Mouse (Mus musculus): ENCODE results near the gene Hpd. TPM values are rescaled to one million over a fixed set of nuclear protein-coding genes. Genes with fewer than 3 reads are reported as not detected.

Gene Hpd
- polyA plus RNA-seq, 1 experiment from 2014 or later: not detected

GRCm38 (mm10) chr5:123159446-123159845, 23.1 kb downstream of the Hpd start:
- Histone ChIP-seq H3K4me2 (ENCODE audit: low read depth, low read length, severe bottlenecking) (no peak overlapping the region), H3K4me3 (ENCODE audit: low read depth, low read length) (no peak overlapping the region), H3K27ac (ENCODE audit: low read depth, low read length) (no peak overlapping the region), H3K9ac (ENCODE audit: low read length) (no peak overlapping the region), H3K36me3 (ENCODE audit: control insufficient read depth, insufficient read depth, low read length) (peaks cover 29% of the 10 kb centered on the region), H3K9me3 (ENCODE audit: control insufficient read depth, low read length) (no peaks in the 10 kb centered on the region), H3K4me1 (replicated peaks; ENCODE audit: control insufficient read depth, insufficient read depth, low read length) (no peaks in the 10 kb centered on the region), H3K27me3 (ENCODE audit: control insufficient read depth, insufficient read depth, low read length) (no peaks in the 10 kb centered on the region)
- DNase-seq (ENCODE audit: low spot score) (no peak), ATAC-seq (replicated peaks; ENCODE audit: low FRiP score) (no peak)
- 93% methylated on average over 4 of the region's 4 CpGs for WGBS

- 90% methylated on average over 4 of the region's 4 CpGs for WGBS
- Histone ChIP-seq H3K36me3 (ENCODE audit: control insufficient read depth, insufficient read depth, low read length) (peaks cover 22% of the 10 kb centered on the region), H3K27me3 (ENCODE audit: control insufficient read depth, insufficient read depth, low read length) (no peaks in the 10 kb centered on the region), H3K9ac (ENCODE audit: low read length) (no peak overlapping the region), H3K4me3 (ENCODE audit: low read depth, low read length) (no peak overlapping the region), H3K9me3 (ENCODE audit: control insufficient read depth, low read length) (no peaks in the 10 kb centered on the region), H3K4me1 (replicated peaks; ENCODE audit: control insufficient read depth, insufficient read depth, low read length) (no peaks in the 10 kb centered on the region), H3K4me2 (ENCODE audit: low read depth, low read length, severe bottlenecking) (no peak overlapping the region), H3K27ac (ENCODE audit: low read depth, low read length) (no peak overlapping the region)
- no peak for ATAC-seq (replicated peaks; ENCODE audit: low FRiP score)
- DNase-seq (ENCODE audit: low spot score): no peak
Measured at GRCm38 (mm10) chr5:123157972-123158371, 24.6 kb downstream of the Hpd start.

DNA sequence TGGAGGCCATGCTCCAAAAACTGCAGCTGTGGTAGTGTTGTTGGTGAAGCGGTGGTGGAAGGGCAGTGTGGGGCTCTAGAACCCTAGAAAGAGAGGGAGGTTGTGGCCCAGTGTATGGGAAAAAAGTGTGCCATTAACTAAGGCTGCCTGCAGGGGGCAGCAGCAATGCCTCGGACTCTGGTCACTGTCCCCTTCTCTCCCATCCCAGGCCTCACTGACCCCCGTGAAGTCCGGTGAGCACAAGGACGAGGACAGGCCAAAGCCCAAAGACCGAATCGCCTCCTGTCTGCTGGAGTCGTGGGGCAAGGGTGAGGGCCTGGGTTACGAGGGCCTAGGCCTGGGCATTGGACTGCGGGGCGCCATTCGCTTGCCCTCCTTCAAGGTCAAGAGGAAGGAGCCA, 25.8 kb downstream of the Hpd start:
- 86% methylated on average over 12 of the region's 12 CpGs for WGBS
- H3K36me3 ChIP-seq (ENCODE audit: control insufficient read depth, insufficient read depth, low read length): peaks cover 30% of the 10 kb centered on the region

GRCm38 (mm10) chr5:123155425-123155824, 27.1 kb downstream of the Hpd start:
- peak; percentile 24; the same call in 1 of the 2 replicates for ATAC-seq (replicated peaks; ENCODE audit: low FRiP score)
- H3K36me3 ChIP-seq (ENCODE audit: control insufficient read depth, insufficient read depth, low read length): peaks cover 28% of the 10 kb centered on the region
- WGBS: 56% methylated on average over 7 of the region's 7 CpGs

More for the DNA sequence above, 25.8 kb downstream of the Hpd start:
- DNase-seq (ENCODE audit: low spot score) (no peak), ATAC-seq (replicated peaks; ENCODE audit: low FRiP score) (no peak)
- no peaks in the 10 kb centered on the region for H3K27me3 ChIP-seq (ENCODE audit: control insufficient read depth, insufficient read depth, low read length)
- H3K27ac ChIP-seq (ENCODE audit: low read depth, low read length): no peak overlapping the region
- no peaks in the 10 kb centered on the region for H3K9me3 ChIP-seq (ENCODE audit: control insufficient read depth, low read length)
- no peak overlapping the region for H3K4me2 ChIP-seq (ENCODE audit: low read depth, low read length, severe bottlenecking)
- no peak overlapping the region for H3K9ac ChIP-seq (ENCODE audit: low read length)
- H3K4me1 ChIP-seq (replicated peaks; ENCODE audit: control insufficient read depth, insufficient read depth, low read length): no peaks in the 10 kb centered on the region
- no peak overlapping the region for H3K4me3 ChIP-seq (ENCODE audit: low read depth, low read length)

DNA sequence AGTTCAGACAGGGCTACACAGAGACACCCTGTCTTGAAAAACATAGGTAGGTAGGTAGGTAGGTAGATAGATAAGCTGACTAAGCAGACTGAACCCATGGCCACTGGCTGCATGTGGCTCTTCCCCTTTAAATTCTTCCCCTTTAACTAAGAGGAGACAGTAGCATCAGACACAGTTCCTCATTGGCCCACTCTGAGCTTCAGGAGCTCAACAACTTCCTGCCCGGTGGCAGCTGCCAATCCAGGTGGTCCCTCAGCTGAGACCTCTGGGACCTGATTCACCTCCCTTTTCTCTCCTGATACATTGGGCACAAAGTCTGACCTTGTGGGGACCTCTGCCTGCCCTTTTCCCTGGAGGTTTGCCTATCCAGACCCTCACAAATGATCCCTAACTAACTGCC, 29.6 kb downstream of the Hpd start:
- H3K4me2 ChIP-seq (ENCODE audit: low read depth, low read length, severe bottlenecking): no peak overlapping the region
- peaks cover 20% of the 10 kb centered on the region for H3K36me3 ChIP-seq (ENCODE audit: control insufficient read depth, insufficient read depth, low read length)
- H3K4me1 ChIP-seq (replicated peaks; ENCODE audit: control insufficient read depth, insufficient read depth, low read length): peaks cover 12% of the 10 kb centered on the region
- WGBS: 87% methylated on average over 1 of the region's 1 CpGs
- ATAC-seq (replicated peaks; ENCODE audit: low FRiP score) (no peak), DNase-seq (ENCODE audit: low spot score) (no peak)
- no peak overlapping the region for H3K9ac ChIP-seq (ENCODE audit: low read length)
- H3K9me3 ChIP-seq (ENCODE audit: control insufficient read depth, low read length): no peaks in the 10 kb centered on the region
- no peak overlapping the region for H3K27ac ChIP-seq (ENCODE audit: low read depth, low read length)
- no peaks in the 10 kb centered on the region for H3K27me3 ChIP-seq (ENCODE audit: control insufficient read depth, insufficient read depth, low read length)
- H3K4me3 ChIP-seq (ENCODE audit: low read depth, low read length): no peak overlapping the region

More at GRCm38 (mm10) chr5:123155425-123155824, 27.1 kb downstream of the Hpd start:
- peak; percentile 76 for DNase-seq (ENCODE audit: low spot score)
- no peak overlapping the region for H3K4me3 ChIP-seq (ENCODE audit: low read depth, low read length)
- no peak overlapping the region for H3K4me2 ChIP-seq (ENCODE audit: low read depth, low read length, severe bottlenecking)
- H3K4me1 ChIP-seq (replicated peaks; ENCODE audit: control insufficient read depth, insufficient read depth, low read length): peaks cover 7% of the 10 kb centered on the region
- no peaks in the 10 kb centered on the region for H3K27me3 ChIP-seq (ENCODE audit: control insufficient read depth, insufficient read depth, low read length)
- no peaks in the 10 kb centered on the region for H3K9me3 ChIP-seq (ENCODE audit: control insufficient read depth, low read length)
- no peak overlapping the region for H3K27ac ChIP-seq (ENCODE audit: low read depth, low read length)
- no peak overlapping the region for H3K9ac ChIP-seq (ENCODE audit: low read length)

DNA sequence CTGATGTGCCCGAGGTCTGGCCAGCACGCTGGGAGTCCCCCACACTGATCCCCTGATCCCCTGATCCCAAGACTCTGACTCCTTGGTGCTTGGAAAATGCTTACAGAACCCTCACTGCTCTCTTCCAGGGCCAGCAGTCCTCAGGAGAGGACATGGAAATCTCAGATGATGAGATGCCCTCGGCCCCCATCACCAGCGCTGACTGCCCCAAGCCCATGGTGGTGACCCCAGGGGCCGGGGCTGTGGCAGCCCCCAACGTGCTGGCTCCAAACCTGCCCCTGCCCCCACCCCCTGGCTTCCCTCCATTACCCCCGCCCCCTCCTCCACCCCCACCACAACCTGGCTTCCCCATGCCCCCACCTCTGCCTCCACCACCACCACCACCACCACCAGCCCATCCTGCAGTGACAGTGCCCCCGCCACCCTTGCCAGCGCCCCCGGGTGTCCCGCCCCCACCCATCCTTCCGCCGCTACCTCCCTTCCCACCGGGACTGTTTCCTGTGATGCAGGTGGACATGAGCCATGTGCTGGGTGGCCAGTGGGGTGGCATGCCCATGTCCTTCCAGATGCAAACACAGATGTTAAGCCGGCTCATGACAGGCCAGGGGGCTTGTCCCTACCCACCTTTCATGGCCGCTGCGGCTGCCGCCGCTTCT, 30.7 kb downstream of the Hpd start:
- no peak overlapping the region for H3K4me2 ChIP-seq (ENCODE audit: low read depth, low read length, severe bottlenecking)
- peaks cover 16% of the 10 kb centered on the region; the same call in 1 of the 2 replicates for H3K36me3 ChIP-seq (ENCODE audit: control insufficient read depth, insufficient read depth, low read length)

GRCm38 (mm10) chr5:123151077-123151476, 31.4 kb downstream of the Hpd start:
- Histone ChIP-seq H3K4me1 (replicated peaks; ENCODE audit: control insufficient read depth, insufficient read depth, low read length) (peaks cover 12% of the 10 kb centered on the region), H3K4me2 (ENCODE audit: low read depth, low read length, severe bottlenecking) (no peak overlapping the region), H3K27me3 (ENCODE audit: control insufficient read depth, insufficient read depth, low read length) (no peaks in the 10 kb centered on the region), H3K4me3 (ENCODE audit: low read depth, low read length) (no peak overlapping the region), H3K27ac (ENCODE audit: low read depth, low read length) (0 out of 2 replicates have a peak overlapping the region, but pooled peaks have one; percentile 12), H3K36me3 (ENCODE audit: control insufficient read depth, insufficient read depth, low read length) (peaks cover 16% of the 10 kb centered on the region; the same call in 1 of the 2 replicates), H3K9ac (ENCODE audit: low read length) (no peak overlapping the region), H3K9me3 (ENCODE audit: control insufficient read depth, low read length) (no peaks in the 10 kb centered on the region)
- ATAC-seq (replicated peaks; ENCODE audit: low FRiP score) (no peak), DNase-seq (ENCODE audit: low spot score) (no peak)
- WGBS: 63% methylated on average over 7 of the region's 7 CpGs

More for the DNA sequence above, 30.7 kb downstream of the Hpd start:
- no peaks in the 10 kb centered on the region for H3K27me3 ChIP-seq (ENCODE audit: control insufficient read depth, insufficient read depth, low read length)
- 96% methylated on average over 19 of the region's 19 CpGs for WGBS
- peaks cover 12% of the 10 kb centered on the region for H3K4me1 ChIP-seq (replicated peaks; ENCODE audit: control insufficient read depth, insufficient read depth, low read length)
- no peak for DNase-seq (ENCODE audit: low spot score)
- no peak for ATAC-seq (replicated peaks; ENCODE audit: low FRiP score)
- H3K9ac ChIP-seq (ENCODE audit: low read length): no peak overlapping the region
- H3K9me3 ChIP-seq (ENCODE audit: control insufficient read depth, low read length): no peaks in the 10 kb centered on the region
- H3K4me3 ChIP-seq (ENCODE audit: low read depth, low read length): no peak overlapping the region
- H3K27ac ChIP-seq (ENCODE audit: low read depth, low read length): no peak overlapping the region

- Histone ChIP-seq H3K9me3 (ENCODE audit: control insufficient read depth, low read length) (no peaks in the 10 kb centered on the region), H3K4me3 (ENCODE audit: low read depth, low read length) (peak overlapping the region; percentile 19; the same call in 1 of the 2 replicates), H3K27ac (ENCODE audit: low read depth, low read length) (0 out of 2 replicates have a peak overlapping the region, but pooled peaks have one; percentile 12), H3K9ac (ENCODE audit: low read length) (no peak overlapping the region), H3K27me3 (ENCODE audit: control insufficient read depth, insufficient read depth, low read length) (no peaks in the 10 kb centered on the region), H3K4me1 (replicated peaks; ENCODE audit: control insufficient read depth, insufficient read depth, low read length) (peaks cover 12% of the 10 kb centered on the region), H3K36me3 (ENCODE audit: control insufficient read depth, insufficient read depth, low read length) (peaks cover 16% of the 10 kb centered on the region; the same call in 1 of the 2 replicates), H3K4me2 (ENCODE audit: low read depth, low read length, severe bottlenecking) (peak overlapping the region; percentile 43; the same call in 1 of the 2 replicates)
- no peak for ATAC-seq (replicated peaks; ENCODE audit: low FRiP score)
- no peak for DNase-seq (ENCODE audit: low spot score)
- 47% methylated on average over 7 of the region's 7 CpGs for WGBS
Measured at GRCm38 (mm10) chr5:123150641-123151040, 31.9 kb downstream of the Hpd start.
